Mouse (Mus musculus) adrenal gland, adult 18-20 months (tissue): ENCODE data around the gene Myom1. TPM values are rescaled to one million over a fixed set of nuclear protein-coding genes. Genes with fewer than 3 reads are reported as not detected.

Experiments
- DNase-seq, 2 experiments: peaks; one replicate each; pipeline ENCODE4 v3.0.0; 2021 to 2022; ENCODE audit warnings: low spot score in 2 of 2
- total RNA-seq, 2 experiments: library from RNA; stranded (reverse); gene quantifications; 1 replicate in 1 of 2; 2 replicates in 1 of 2; pipeline ENCODE4 v1.2.3; 2021

Myom1 gene
- total RNA-seq, 2 experiments from 2014 or later, result 2.7 to 5.4 TPM

GRCm38 (mm10) chr17:71097209-71097597 is 94.8 kb downstream of the Myom1 start:
- no peak for DNase-seq

GRCm38 (mm10) chr17:71098606-71099005 is 96.2 kb downstream of the Myom1 start:
- DNase-seq, result no peak

GRCm38 (mm10) chr17:71102571-71103551 is 100.4 kb downstream of the Myom1 start:
- DNase-seq, result no peak

GRCm38 (mm10) chr17:71105297-71105696 is 102.9 kb downstream of the Myom1 start:
- DNase-seq, result no peak

- DNase-seq, result no peak
Observed at GRCm38 (mm10) chr17:71106250-71106649, 103.8 kb downstream of the Myom1 start.

- no peak for DNase-seq
Observed at GRCm38 (mm10) chr17:71110753-71111265, 108.4 kb downstream of the Myom1 start.

- DNase-seq, result no peak
Observed at GRCm38 (mm10) chr17:71112689-71113088, 110.3 kb downstream of the Myom1 start.

- DNase-seq, result no peak
Observed at GRCm38 (mm10) chr17:71114282-71114681, 111.8 kb downstream of the Myom1 start.

GRCm38 (mm10) chr17:71117956-71118355 is 115.5 kb downstream of the Myom1 start:
- DNase-seq, result no peak

GRCm38 (mm10) chr17:71118607-71119006 is 116.2 kb downstream of the Myom1 start:
- DNase-seq, result no peak

GRCm38 (mm10) chr17:71120626-71121025 is 118.2 kb downstream of the Myom1 start:
- no peak for DNase-seq

- DNase-seq, result no peak
Observed at GRCm38 (mm10) chr17:71124061-71124670, 121.7 kb downstream of the Myom1 start.

GRCm38 (mm10) chr17:71124674-71125073 is 122.2 kb downstream of the Myom1 start:
- no peak for DNase-seq

GRCm38 (mm10) chr17:71125519-71125918 is 123.1 kb downstream of the Myom1 start:
- DNase-seq, result no peak

GRCm38 (mm10) chr17:71126001-71126400 is 123.6 kb downstream of the Myom1 start:
- DNase-seq, result no peak

GRCm38 (mm10) chr17:71127464-71128110 is 125.2 kb downstream of the Myom1 start:
- no peak for DNase-seq

GRCm38 (mm10) chr17:71129489-71130261 is 127.2 kb downstream of the Myom1 start:
- DNase-seq, result no peak

GRCm38 (mm10) chr17:71132221-71132620 is 129.8 kb downstream of the Myom1 start:
- no peak for DNase-seq

GRCm38 (mm10) chr17:71132856-71133439 is 130.5 kb downstream of the Myom1 start:
- no peak for DNase-seq

GRCm38 (mm10) chr17:71134441-71134955 is 132.1 kb downstream of the Myom1 start:
- DNase-seq, result no peak
